Mouse (Mus musculus) ES-CJ7 (cell line): ENCODE data around the gene Rcc1.

Source experiments
- DNase-seq: peaks from one replicate; pipeline ENCODE4 v3.0.0; 2011; ENCODE audit warnings: low read depth, low spot score

The Rcc1 gene

DNA sequence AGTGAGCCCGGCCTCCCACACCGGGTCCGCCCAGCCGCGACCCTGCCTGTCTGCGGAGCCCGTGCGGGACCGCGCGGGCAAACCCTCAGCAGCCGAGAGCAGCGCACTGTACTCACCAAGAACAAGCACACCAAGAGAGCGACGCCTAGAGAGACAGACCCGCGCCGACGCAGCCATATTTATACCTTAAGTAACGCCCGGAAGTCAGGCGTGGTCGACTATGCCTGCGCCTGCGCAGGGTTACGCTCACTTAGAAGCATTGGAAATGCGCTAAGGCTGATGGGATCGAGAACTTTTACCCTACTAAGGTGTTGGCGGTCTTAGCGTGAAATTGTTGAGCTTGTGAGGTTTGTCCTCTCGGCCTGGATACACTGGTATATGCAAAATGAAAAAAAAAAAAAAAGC, at the start of gene Rcc1:
Gene Rcc1 (minus strand): TSS at position 125 of the 405 bp plus-strand sequence.
- DNase-seq, result peak; percentile 97

DNA sequence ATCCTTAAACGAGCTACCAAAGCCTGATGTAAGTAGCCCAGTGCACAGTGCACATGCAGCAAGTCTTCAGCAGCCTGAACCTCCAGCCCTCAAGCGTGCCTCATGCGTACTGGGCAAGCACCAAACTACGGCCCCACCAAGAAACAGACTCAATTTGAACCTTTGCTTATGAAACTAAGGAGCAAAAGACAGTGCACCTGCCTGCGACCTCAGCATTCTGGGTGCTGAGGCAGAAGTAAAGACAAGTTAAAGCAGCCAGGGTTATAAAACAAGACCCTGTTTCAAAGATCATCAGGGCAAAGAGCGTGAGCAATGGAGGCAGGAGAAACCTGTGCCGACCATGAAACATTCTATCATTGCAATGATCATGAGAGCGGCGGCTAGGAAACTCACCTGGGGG, 47.6 kb upstream of the Rcc1 start:
- no peak for DNase-seq

DNA sequence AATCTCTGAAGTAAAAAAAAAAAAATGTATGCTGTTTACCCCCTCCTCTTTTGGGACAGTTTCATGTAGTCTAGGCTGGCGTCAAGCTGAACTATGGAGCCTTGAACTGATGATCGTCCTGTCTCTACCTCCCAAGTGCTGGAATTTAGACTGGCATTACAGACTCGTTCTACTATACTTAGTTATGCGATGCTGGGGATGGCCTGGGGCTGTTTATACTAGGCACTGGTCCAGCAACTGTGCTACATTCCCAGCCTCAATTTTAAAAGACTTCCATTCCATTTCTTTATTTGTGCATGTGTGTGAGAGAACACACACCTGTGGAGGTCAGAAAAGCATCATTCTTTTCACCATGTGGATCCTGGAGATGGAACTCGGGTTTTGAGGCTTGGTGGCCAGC, 45.5 kb upstream of the Rcc1 start:
- DNase-seq, result no peak

DNA sequence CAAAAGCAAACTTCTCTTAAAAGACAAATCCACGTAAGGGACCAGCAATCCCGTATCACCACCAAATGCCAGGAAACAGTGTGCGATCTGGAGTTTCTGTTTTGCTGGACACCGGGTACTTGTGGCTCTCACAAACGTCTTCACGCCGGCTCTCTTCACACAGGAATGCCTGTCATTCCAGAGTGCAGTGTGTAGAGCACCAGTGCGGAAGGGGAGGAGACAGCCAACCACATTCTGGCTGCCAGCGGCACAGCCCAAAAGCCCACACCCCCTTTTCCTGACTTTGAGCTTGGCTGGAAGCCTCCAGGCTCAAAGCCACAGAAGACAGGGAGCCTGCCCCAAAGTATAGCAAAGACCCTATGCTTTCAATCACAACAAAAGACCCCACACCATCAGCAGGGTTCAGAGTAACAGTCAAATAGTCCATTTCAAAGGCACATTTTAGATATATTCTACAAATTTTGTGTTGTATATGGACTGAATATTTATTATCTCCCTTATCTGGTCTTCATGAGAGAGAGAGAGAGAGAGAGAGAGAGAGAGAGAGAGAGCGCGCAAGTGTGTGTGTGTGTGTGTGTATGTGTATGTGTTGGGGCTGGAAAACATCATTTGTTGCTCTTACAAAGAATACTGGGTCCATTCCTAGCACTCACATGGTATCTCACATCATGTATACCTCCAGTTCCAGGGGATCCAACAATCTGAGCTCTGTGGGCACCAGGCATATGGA, 44.8 kb upstream of the Rcc1 start:
- peak; percentile 79 for DNase-seq

DNA sequence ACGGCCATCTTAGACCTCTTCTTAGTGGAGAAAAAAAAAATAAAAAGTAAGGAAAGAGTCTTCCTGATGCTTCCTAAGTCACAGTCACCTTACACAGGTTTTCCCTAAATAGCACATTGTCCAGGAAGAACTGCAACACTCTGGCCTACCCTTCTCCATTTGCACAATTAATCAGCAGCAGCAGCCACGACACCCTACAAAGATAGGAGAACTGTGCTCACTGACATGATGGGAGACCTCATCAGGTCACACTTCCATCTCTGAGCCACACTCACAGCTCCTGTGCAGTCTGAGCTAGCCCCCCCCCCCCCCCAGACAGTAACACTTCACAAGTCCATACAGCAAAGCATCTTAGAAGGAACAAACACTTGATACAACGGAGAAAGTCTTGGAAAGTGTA, 43.7 kb upstream of the Rcc1 start:
- DNase-seq, result no peak

DNA sequence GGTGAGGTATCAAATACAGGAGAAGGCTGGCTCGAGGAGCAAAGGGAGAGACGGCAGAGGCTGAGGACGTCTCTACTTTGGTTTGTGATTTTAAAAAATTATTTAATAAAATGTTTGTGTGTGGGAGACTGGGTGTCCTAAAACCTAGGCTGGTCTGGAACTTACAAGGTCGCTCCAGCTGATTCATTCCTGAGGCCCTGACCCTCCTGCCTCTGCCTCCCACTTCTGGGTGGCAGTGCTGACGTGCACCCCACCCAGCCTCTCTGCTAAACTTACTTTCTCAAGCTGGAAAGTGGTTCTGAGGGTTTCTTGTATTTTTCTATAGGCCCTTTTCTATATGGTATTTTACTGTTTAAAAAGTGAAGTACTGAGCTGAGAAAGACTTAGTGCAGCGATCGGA, 42.8 kb upstream of the Rcc1 start:
- no peak for DNase-seq

DNA sequence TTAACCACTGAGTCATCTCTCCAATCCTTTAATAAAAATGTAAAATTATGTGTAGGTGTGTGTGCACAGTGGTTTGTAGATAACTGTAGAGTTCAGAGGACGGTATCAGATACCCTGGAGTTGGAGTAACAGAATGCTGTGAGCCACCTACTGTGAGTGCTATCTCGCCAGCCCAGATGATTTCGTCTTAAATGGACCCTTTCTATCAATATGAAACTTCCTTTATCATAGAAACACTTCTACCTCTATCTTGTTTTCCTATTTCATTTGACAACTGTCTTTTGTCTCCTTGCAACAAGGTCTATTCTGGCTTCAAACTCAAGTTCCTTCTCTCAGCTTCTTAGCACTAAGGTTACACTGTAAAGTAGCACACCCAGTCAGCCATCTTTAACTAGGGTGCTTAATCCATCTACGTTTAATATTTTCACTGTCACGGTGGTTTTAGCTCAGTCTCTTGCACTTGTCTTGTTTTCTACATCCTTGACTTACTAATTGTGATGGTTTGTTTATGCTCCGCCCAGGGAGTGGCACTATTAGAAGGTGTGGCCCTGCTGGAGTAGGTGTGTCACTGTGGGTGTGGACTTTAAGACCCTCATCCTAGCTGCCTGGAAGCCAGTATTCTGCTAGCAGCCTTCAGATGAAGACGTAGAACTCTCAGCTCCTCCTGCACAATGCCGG, 37.8 kb upstream of the Rcc1 start:
- DNase-seq, result no peak

DNA sequence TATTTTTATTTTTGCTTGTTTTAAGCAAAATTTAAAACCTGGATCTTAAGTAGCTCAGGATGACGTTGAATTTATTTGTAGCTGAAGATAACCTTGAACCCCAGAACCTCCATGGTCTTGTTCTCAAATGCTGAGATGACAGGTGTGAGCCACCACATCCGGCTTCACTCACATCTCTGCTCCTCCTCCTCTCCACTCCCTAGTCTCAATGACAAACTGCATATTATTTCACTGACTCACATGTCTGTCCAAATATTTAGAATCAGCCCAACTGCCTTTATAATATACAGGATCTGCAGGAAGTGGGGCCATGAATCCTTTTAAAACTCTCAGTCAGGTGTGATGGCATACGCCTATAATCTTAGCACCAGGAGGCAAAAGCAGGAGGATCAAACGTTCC, 35.9 kb upstream of the Rcc1 start:
- DNase-seq, result no peak

DNA sequence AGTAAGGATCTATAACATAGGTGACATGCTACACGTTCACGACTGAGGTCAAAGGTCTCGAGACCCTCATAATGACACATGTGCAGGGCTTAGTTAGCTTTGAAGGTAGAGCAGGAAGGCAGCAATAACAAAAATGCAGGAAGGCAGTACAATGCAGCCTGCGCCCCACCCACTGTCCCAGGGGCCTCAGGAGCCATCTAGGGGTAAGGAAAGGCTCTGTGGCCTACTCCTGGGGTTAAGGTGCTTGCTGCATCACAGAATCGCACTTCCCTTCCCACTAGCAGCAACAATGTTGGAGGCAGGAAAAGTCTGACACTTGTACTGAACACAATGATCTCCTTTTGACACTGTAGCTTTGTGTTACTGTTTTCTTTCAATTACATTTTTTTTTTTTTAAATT, 34.2 kb upstream of the Rcc1 start:
- peak; percentile 20 for DNase-seq

DNA sequence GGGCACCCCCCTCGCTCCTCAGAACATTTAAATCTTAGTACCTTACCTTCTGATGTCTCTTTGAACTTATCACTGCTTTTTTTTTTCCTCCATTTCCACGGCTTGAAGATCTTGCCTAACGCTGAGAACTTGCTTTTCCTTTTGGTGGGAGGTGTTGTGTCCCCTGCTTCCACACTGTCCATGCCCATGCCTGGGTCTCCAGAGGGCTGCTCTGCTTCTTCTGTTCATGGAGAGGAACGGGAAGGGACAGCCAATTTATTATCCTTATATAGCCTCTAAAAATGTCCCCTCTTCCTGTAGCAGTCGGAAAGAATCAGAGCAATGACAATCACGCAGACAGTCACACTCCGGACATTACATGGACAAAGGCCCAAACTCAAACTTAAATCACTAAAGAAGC, 33.4 kb upstream of the Rcc1 start:
- no peak for DNase-seq

DNA sequence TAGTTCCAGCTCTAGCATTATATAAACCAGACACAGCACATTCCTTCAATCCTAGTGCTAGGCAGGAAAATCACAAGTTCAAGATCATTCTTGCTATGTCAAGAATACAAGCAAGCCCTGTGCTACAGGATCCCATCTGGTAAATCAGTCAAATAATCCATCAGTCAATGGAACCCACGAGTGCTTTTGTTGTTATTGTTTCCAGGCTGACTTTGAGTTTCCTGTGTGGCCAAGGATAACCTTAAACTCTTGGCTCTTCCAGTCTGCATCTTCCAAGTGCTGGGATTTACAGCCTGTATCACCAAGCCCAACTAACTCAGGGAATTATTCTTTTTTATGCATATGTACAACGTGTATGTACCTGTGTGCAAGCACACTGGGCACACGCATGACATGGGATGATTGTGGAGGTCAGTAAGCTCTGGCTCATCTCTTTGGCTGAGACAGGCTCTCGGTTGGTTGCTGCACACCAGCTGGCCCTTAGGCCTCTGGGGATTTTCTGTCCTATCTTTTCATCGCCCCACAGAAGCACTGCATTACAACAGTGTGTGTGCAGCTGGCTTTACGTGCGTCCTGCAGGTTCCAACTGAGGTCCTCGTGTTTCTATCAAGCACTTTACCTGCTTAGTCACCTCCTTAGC, 32.5 kb upstream of the Rcc1 start:
- no peak for DNase-seq

DNA sequence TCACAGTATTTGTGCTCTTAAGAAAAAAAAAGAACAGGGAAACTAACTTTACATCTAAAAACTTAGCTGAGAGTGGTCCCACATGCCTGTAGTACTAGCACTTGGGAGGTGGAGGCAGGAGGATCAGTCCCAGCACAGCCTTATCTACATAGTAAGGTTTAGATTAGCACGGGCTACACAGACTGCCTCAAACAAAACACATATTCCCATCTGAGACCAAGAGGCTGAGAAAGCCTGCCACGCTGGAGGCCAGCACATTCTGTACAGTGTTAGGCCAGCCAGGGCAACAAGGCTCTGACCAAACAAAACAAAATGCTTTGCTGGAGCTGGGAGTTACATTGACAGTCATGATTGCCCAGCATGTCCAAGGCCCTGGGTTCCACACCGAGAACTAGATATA, 30.1 kb upstream of the Rcc1 start:
- no peak for DNase-seq

DNA sequence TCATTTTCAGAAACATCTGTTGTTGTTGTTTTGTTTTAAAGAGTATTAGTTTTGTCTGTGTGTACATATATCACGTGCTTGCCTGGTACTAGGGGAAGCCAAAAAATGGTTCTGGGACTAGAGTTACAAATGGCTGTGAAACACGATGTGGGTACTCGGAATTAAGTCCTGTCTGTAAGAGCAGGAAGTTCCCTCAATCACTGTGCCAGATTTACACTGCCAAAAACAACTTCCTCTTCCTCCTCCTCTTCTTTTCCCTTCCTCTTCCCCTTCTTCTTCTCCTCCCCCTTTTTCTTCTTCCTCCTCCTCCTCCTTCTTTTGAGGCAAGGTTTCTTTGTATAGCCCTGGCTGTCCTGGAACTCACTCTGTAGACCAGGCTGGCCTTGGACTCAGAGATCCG, 28.9 kb upstream of the Rcc1 start:
- no peak for DNase-seq

DNA sequence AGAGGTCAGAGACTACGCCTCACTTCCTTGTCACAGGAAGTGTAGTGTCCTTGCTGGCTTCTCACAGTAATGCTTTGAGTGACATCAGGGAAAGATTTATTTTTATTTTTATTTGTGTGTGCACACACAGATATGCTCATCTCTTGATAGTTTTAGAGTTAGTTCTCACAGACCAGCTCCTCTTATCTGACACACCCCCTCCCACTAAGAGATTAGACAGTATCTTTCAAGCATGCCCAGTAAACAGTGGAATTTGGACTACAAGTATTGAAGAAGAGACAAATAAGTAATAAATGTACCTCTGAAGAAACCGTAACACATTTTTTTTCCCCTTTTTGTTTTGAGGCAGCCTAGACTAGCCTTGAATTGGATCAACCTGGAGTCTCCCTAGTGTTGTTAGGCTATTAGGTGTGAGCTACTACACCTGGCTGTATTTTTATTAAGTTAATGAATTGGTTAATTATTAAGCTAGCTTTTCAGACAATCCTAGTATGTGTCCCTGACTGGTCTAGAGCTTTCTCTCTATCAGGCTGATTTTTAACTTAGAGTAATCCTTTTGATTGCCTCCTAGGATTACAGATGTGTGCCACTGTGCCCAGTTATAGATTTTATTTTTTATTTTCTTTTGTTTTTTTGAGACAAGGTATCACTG, 27.7 kb upstream of the Rcc1 start:
- DNase-seq, result no peak

DNA sequence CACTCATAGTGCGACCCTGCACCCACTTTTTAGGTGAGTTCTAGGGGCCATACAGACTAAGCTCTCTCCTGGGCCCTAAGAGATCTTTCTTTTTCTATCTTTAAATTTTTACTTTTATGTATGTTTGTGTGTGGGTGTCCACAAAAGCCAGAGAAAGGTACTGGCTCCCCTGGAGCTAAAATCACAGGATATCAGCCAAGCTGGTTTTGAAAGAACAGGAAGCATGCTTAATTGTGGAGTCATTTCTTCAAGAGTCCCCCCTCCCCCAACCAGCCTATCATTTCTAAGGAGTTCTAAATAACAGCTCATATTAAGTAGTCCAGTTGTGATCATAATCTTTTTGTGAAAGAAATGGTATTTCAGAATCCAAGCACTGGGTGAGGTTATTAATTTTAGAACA, 20.4 kb upstream of the Rcc1 start:
- no peak for DNase-seq

DNA sequence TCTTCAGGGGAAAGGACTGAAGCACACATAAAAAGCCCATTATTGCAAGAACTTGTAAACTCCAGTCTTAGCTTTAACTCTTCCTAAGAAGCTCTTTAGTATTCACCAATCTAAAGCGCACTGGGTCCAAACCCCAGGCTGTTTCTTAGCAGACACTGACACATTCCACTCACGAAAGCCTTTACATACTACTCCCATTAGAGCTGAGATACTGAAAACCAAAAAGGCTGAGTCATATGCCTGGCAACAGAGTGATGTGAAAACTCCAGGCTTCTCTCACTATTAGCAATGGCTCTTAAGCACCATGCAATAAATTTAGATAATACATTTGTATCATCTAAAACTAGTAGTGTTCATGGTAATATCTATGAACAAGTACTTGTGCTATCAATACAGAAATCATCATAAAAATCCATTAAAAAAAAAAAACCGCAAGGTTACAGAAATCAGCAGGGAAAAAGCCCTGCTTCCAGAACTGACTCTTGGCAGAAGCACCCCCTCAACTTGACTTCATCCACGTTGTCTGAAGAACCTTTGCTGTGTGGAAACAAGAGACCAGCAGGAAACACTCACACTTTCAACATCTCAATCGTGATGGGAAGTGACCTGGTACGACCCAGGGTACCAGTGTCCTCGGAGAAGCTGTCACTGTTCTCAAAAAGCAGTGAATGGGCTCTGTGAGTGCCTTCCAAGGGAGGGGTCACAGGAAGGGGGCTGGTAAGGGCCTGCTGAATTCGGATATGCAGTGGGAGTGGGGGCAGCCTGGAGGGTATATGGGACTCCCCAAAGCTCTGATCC, 16.7 kb upstream of the Rcc1 start:
- no peak for DNase-seq

DNA sequence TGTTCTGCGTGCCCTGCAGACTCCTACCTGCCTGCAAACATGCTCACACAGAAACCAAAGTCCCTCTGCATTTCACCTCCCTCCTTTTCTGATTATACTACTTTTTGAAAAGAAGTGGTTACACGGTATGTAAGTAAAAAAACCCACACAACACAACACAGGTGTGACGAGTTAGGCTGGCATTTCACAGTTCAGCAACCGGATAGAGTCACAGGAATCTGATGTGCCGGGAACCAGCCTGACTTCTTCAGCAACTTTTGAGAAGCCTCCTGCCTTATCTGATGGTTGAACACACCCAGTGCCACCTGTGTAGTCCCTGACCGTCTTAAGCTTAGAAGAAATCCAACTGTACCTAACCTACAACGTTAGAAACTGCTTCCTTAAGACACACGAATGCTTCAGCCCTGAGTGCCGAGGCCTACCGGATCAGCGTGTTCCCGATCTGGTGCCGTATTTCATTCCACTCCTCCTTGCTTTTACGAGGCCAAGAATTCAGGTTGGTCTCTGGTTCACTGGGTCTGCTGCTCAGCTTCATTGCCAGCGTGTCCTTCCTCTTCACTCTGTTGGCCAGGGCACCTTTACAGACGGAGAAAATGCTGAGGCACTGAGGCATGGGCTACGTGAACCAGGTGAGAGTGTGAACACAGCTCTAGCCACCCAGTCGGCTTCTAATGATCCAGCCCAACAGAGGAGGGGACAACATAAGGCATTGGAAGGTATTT, 14.2 kb upstream of the Rcc1 start:
- DNase-seq, result no peak

DNA sequence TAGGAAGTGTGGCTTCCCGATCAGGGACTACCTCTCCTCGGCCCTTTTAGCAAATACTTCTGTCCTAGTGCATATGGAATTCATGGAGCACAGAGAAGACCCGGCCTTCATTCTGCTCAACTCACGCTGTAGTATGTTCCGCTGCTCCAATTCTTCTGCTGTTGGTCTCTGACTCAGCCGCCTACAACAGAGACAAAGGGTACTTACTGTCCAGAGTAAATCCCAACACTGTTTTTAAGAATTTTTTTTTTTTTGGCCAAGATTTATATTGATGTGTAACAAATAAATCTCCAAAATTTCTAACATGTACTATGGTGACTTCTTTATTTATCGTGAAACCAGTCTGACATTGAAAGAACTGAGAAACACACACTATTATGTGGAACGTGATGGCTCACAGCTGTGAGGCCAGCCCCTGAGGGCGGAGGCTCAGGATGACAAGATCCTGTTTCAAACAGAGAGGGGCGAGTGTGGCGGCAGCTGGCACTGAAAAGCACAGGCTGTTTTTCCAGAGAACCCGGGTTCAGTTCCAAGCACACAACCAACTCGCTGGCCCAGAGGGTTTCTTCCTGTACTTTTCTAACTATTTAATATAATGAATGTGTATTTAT, 12.2 kb upstream of the Rcc1 start:
- no peak for DNase-seq

DNA sequence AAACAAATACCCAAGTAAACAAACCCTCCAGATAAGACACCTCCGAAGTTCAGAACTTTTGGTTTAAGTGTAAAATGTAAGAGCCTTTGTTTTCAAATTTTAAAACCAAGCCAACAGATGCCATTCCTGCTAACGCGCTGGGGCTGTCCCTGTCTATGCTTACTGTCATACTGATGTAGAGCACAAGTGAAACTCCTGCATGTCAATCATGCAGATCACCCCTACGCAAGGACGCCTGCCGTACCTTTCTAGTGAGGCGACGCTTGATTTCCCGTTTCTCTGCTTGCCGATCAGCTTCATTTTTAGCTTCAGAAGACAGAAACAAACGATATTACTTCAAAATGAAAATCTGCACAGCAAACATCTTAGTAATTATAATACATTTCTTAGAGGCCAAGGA, 10.1 kb upstream of the Rcc1 start:
- no peak for DNase-seq

DNA sequence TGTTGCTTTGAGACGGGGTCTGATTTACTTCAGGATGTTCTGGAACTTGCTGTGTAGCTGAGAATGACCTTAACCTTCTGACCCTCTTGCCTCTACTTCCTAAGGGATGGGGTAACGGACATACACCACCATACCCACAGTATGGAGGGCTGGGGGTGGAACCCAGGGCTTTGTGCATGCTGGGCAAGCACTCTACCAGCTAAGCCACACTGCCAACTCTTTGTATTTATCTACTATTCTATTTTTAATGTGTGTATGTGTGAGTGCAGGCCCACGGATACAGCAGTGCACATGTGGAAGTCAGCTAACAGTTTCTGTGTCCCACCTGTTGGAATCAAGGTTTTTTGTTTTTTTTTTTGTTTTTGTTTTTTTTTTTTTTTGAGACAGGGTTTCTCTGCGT, 6.1 kb upstream of the Rcc1 start:
- DNase-seq, result no peak

DNA sequence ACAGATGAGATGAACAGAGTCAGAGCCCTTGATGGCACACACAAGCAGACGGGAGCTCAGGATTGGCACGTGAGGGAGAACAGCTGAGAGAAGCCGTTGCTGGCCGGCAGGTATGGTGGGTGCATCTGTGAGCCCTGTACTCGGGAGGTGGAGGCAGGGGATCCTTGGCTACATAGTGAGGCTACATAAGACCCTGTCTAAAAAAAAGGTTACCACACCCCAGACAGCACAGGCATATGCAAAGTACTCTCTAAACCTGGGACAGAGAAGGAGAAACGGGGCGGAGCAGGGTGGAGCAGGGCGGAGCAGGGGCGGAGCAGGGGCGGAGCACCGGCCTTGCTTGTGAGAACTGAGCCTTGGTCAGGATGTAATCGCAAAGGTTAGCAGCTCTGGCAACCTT, 2.8 kb upstream of the Rcc1 start:
- peak; percentile 80 for DNase-seq
